Mouse (Mus musculus): ENCODE measurements around the gene Slc27a2.

The Slc27a2 gene

GRCm38 (mm10) chr2:126555533-126555932 is 3.3 kb downstream of the Slc27a2 start:
- no peak for DNase-seq

- no peak for DNase-seq
Observed at GRCm38 (mm10) chr2:126560094-126560493, 7.9 kb downstream of the Slc27a2 start.

GRCm38 (mm10) chr2:126563411-126564105 is 11.4 kb downstream of the Slc27a2 start:
- DNase-seq: no peak

GRCm38 (mm10) chr2:126572163-126572562 is 20.0 kb downstream of the Slc27a2 start:
- DNase-seq: no peak

GRCm38 (mm10) chr2:126572747-126573146 is 20.5 kb downstream of the Slc27a2 start:
- no peak for DNase-seq

- no peak for DNase-seq
Observed at GRCm38 (mm10) chr2:126575391-126576176, 23.4 kb downstream of the Slc27a2 start.

GRCm38 (mm10) chr2:126577362-126577761 is 25.2 kb downstream of the Slc27a2 start:
- DNase-seq: no peak

GRCm38 (mm10) chr2:126579282-126579681 is 27.1 kb downstream of the Slc27a2 start:
- DNase-seq: no peak

GRCm38 (mm10) chr2:126583960-126584359 is 31.8 kb downstream of the Slc27a2 start:
- DNase-seq: no peak

- no peak for DNase-seq
Observed at GRCm38 (mm10) chr2:126584621-126585369, 32.6 kb downstream of the Slc27a2 start.

- DNase-seq: no peak
Observed at GRCm38 (mm10) chr2:126587468-126587867, 35.3 kb downstream of the Slc27a2 start.

GRCm38 (mm10) chr2:126591304-126591703 is 39.1 kb downstream of the Slc27a2 start:
- DNase-seq: no peak

GRCm38 (mm10) chr2:126593831-126594610 is 41.8 kb downstream of the Slc27a2 start:
- DNase-seq: peak; percentile 71 to 79

GRCm38 (mm10) chr2:126596347-126597072 is 44.3 kb downstream of the Slc27a2 start:
- DNase-seq: no peak

GRCm38 (mm10) chr2:126597279-126598241 is 45.4 kb downstream of the Slc27a2 start:
- DNase-seq: no peak

- DNase-seq: no peak
Observed at GRCm38 (mm10) chr2:126598359-126598758, 46.2 kb downstream of the Slc27a2 start.

- DNase-seq: no peak
Observed at GRCm38 (mm10) chr2:126599005-126599404, 46.8 kb downstream of the Slc27a2 start.

- DNase-seq: no peak
Observed at GRCm38 (mm10) chr2:126600533-126600932, 48.3 kb downstream of the Slc27a2 start.

- DNase-seq: no peak
Observed at GRCm38 (mm10) chr2:126601918-126602600, 49.9 kb downstream of the Slc27a2 start.

- DNase-seq: no peak
Observed at GRCm38 (mm10) chr2:126606061-126606687, 54.0 kb downstream of the Slc27a2 start.

All from cerebellum, postnatal 36 days (tissue).